Mouse (Mus musculus): ENCODE measurements around the gene Slc43a2. TPM values are rescaled to one million over a fixed set of nuclear protein-coding genes. Genes with fewer than 3 reads are reported as not detected.

Gene Slc43a2
- polyA plus RNA-seq, 1 experiment, result 148 TPM

DNA sequence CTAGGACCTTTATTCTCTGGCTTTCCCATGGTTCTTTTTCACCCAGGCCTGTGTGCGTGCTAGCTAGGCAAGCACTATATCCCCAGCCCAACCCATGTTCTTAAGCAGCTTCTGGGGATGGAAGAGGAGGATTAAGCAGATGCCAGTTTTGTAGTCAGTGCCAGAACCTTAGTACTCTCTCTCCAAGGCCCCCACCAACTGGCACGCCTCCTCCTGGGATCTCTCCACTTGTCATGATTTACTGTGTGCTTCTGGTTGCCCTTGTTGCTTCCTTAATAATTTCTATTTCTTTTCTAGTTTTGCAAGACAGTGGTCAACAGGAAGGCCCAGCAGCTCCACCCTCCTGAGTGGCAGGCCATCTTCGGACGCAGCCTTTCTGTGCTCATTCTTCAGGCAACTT lies 94.3 kb downstream of the Slc43a2 start:
- 83% methylated on average over 4 of the region's 4 CpGs for WGBS
- Histone ChIP-seq H3K27ac (ENCODE audit: insufficient read depth, low read depth, low read length) (peak overlapping the region; percentile 61), H3K27me3 (replicated peaks; ENCODE audit: control insufficient read depth, insufficient read depth, low read length) (no peaks in the 10 kb centered on the region), H3K4me1 (ENCODE audit: control insufficient read depth, insufficient read depth, low read length) (peaks cover 10% of the 10 kb centered on the region; the same call in 1 of the 2 replicates), H3K4me3 (ENCODE audit: insufficient read depth, low read depth, low read length) (no peak overlapping the region), H3K36me3 (ENCODE audit: control insufficient read depth, insufficient read depth, low read length) (peaks cover 2% of the 10 kb centered on the region)
- DNase-seq, result peak; percentile 79
- TF ChIP-seq CTCF (conservative IDR thresholded peaks at IDR 0.05; ENCODE audit: insufficient read depth, insufficient read length, low read depth, low read length) (no peak), POLR2A (IDR thresholded peaks at IDR 0.05; ENCODE audit: low read depth, low read length) (no peak)

Other genes with a start within 250 kb of the Slc43a2 start
- gene Rpa1, start 183.4 kb upstream of the Slc43a2 start, polyA plus RNA-seq (2012; rRNA removed), result 17.0 and 21.3 TPM in 2 replicates
- gene Smyd4, start 183.3 kb upstream of the Slc43a2 start, polyA plus RNA-seq (2012; rRNA removed), result 7.1 and 7.2 TPM in 2 replicates
- gene Serpinf1, start 109.0 kb upstream of the Slc43a2 start, polyA plus RNA-seq (2012; rRNA removed), result 17.2 and 29.9 TPM in 2 replicates
- gene Serpinf2, start 92.1 kb upstream of the Slc43a2 start, polyA plus RNA-seq (2012; rRNA removed), result 126 and 141 TPM in 2 replicates
- 17.7 and 21.0 TPM in 2 replicates for gene Wdr81, start 77.0 kb upstream of the Slc43a2 start, polyA plus RNA-seq (2012; rRNA removed)
- 14.2 and 14.6 TPM in 2 replicates for gene Tlcd2, start 70.0 kb upstream of the Slc43a2 start, polyA plus RNA-seq (2012; rRNA removed)
- gene Prpf8, start 44.9 kb upstream of the Slc43a2 start, polyA plus RNA-seq (2012; rRNA removed), result 88.0 and 92.7 TPM in 2 replicates
- gene Rilp, start 21.6 kb upstream of the Slc43a2 start, polyA plus RNA-seq (2012; rRNA removed), result 19.3 and 19.8 TPM in 2 replicates
- gene Scarf1, start 18.2 kb upstream of the Slc43a2 start, polyA plus RNA-seq (2012; rRNA removed), result 13.3 and 17.3 TPM in 2 replicates
- 43.8 and 60.3 TPM in 2 replicates for gene Pitpna, start 56.4 kb downstream of the Slc43a2 start, polyA plus RNA-seq (2012; rRNA removed)
- 69.1 and 71.5 TPM in 2 replicates for gene Inpp5k, start 99.3 kb downstream of the Slc43a2 start, polyA plus RNA-seq (2012; rRNA removed)
- 88.9 and 99.7 TPM in 2 replicates for gene Myo1c, start 118.8 kb downstream of the Slc43a2 start, polyA plus RNA-seq (2012; rRNA removed)
- gene Crk, start 147.6 kb downstream of the Slc43a2 start, polyA plus RNA-seq (2012; rRNA removed), result 48.4 and 62.4 TPM in 2 replicates
- 194 and 274 TPM in 2 replicates for gene Ywhae, start 201.2 kb downstream of the Slc43a2 start, polyA plus RNA-seq (2012; rRNA removed)

All from kidney, adult 2 months (tissue).